Mouse (Mus musculus): ENCODE results near the gene Sik2.

Sik2 gene

DNA sequence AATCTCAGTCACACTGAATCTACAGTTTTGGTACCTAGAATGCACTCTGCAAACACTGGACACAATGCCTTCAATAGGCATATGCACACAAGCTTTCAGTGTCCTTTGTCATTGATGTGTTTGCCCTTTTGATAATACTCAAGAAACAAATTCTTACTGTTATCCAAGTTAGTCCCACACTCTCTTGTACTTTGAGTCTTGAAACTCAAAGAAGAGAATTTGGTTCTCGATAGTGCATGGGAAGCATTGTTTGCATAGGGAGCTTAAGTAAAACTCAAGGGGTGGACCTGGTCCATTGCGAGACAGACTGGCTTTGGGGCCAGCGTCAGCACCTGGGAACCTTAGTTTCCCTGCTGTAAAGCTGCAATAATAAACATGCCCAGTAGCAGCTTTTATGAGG is 90.7 kb downstream of the Sik2 start:
- no peak for DNase-seq (ENCODE audit: low read depth)

DNA sequence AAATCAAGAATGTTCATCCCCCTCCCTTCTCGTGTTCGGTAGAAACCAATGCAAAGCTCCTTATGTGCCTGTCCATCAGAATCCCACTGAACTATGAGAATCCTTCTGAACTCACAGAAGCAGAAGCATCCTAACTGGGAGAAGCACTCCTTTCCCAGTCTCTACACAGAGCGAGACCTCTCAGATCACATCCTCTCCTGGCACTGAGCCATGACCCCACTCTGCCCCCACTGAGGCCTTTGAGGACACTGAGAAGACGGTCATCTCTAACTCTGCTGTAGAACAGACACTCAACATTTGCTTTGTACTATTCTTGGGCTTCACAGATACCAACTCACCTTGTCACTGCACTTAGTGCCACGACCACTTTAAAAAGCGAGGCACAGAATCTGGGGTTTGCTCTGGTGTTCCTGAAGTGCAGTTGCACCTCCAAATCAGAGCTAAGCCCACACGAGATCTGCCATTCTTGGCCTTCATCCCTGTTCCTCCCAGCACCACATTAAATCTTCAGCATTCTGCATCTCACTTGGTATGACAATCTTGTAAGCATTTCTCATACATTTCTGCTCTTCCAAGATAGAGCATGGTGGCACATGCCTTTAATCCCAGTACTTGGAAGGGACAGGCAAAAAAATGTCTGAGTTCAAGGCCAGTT is 96.9 kb downstream of the Sik2 start:
- no peak for DNase-seq (ENCODE audit: low read depth)

- no peak for DNase-seq (ENCODE audit: low read depth)
These were observed 103.6 kb downstream of the Sik2 start for GRCm38 (mm10) chr9:50905321-50905720.

DNA sequence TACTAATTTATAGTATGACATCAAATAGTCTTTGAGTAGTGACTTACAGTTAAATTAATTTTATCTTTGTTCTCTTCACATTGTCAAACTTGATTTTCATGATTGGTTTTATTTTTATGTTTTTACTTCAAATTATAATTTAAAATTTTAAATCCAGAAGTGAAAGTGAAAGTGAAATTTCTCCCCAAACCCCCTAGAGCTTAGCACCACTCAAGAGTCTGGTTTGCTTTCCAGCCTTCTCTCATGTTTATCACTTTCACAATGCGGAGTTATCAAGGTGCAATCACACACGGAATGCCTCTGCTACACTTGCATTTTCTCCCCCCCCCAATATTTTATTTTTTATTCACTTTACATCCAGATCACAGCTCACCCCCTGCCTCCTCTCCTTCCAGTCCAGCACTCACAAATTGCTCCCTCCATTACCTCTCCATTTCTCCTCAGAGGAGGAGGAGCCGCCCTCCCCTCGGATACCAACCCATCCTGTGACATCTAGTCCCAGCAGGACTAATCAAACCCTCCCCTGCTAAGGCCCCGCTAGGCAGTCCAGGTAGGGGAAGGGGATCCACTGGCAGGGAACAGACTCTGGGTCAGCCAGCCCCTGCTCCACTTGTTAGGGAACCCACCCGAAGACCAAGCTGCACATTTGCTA is 104.6 kb downstream of the Sik2 start:
- DNase-seq (ENCODE audit: low read depth): no peak

GRCm38 (mm10) chr9:50900026-50900920 is 108.6 kb downstream of the Sik2 start:
- DNase-seq (ENCODE audit: low read depth): no peak

GRCm38 (mm10) chr9:50893665-50894064 is 115.2 kb downstream of the Sik2 start:
- DNase-seq (ENCODE audit: low read depth): no peak

GRCm38 (mm10) chr9:50890494-50891090 is 118.3 kb downstream of the Sik2 start:
- DNase-seq (ENCODE audit: low read depth): no peak

- no peak for DNase-seq (ENCODE audit: low read depth)
These were observed 118.9 kb downstream of the Sik2 start for GRCm38 (mm10) chr9:50889964-50890363.

DNA sequence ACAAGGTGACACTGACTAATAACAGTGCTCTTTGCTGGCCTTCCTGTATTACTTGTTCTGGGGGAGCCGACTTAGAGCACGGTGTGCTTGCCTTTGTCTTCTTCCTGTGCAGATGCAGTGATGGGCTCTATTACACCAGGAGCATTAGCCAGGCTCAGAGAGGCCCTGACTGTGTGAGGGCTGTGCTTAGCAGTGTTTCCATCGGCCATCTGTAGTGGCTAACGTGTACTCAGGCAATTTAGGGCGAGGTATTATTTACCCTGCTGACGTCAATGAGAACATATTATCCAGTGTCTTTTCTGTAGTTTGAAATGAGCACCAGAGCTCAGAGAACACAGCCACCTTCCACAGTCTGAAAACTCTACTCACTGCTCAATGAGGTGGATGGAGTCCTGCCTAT is 119.7 kb downstream of the Sik2 start:
- DNase-seq (ENCODE audit: low read depth): no peak

DNA sequence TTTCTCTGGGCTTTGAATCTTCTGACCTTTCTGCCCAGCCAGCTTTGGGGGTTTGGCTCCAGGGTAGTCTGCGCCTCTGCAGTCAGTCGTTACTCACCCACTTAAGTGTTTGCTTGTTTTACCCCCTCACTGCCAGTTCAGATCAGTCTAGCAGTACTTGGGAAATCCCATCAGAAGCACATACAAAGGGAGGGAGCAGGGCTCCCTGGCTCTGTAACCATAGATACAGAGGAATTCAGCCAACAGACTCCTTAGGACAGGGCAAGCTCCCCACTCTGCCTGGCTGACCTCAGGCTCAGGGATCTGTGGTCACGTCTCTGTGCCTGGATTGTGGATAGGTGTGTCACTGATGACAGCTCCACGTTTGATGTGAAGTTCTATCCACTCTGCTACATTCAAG is 121.5 kb downstream of the Sik2 start:
- no peak for DNase-seq (ENCODE audit: low read depth)

DNA sequence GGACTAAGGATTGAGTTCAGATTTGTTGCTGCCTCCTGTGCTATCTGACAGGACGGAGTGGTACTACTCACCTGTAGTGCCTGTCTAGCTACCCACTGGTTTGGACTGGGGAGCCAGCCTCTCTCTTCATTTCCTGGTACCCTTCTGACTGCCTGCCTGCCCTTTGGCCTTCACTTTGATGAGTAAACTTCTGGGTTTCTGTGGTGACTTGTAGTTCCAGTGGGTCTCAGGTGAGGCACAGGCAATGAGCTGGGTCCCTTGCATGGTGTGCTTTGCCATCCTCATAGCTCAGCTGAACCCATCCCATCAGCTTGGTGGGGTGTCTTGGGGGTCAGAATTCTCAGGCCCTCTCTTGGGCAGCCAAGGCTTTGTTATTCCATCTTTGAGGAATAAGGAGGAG is 122.0 kb downstream of the Sik2 start:
- DNase-seq (ENCODE audit: low read depth): no peak

- DNase-seq (ENCODE audit: low read depth): no peak
These were observed 123.3 kb downstream of the Sik2 start for GRCm38 (mm10) chr9:50885600-50885987.

- DNase-seq (ENCODE audit: low read depth): no peak
These were observed 123.9 kb downstream of the Sik2 start for GRCm38 (mm10) chr9:50884741-50885599.

DNA sequence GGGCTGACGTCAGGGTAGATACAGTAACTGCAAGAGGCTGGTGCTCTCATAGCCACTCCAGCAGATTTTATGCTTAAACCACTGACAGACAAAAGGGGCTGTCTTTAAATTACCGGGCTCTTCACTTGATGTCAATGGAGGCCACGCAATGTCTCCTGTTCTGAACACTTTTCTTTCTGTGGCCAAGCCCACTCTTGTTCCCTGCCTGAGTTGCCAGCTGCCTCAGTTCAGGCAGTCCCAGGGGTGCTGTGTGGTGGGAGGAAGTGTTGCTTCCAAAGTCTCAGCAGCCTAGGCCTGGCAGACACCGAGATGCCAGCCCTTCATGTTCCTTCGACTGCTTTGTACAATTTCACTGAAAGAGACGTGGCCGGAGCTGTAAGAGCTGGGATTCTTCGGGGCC is 124.8 kb downstream of the Sik2 start:
- DNase-seq (ENCODE audit: low read depth): no peak

DNA sequence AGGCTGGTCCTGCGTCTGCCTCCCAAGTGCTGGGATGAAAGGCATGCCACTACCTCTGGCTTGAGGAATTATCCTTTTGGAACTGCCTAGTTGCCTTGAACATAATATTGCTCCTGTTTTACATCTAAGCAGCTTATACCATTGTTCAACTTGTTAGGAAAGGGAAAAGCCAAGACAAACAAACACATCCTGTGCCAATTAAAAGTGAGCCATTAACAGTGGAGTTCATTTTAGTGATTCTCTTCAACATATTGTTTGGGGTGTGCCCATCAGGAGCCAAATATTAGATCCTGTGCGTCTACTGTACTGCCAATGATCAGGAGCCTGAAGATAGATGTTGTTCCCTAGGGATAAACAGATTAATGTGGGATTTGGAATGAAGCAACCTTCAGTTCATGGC is 126.7 kb downstream of the Sik2 start:
- no peak for DNase-seq (ENCODE audit: low read depth)

DNA sequence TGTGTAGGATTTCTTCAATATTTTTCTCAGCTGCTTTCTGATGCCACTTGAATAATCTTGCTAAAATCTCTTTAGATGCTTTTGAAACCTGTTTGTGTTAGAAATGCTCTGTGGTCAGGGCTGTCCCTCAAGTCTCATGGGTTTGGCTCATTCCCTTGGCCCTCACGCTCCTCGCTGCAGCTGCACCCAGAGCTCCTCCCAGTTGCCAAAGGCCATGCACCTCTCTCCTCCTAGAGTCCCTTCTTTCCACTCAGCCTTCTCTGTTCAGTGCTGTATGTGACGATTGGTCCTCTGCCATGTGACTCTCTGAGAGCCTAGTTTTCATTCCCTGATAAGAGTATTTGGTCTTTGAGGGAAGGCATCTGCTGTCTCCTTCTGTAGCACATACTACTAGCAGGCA is 131.4 kb downstream of the Sik2 start:
- DNase-seq (ENCODE audit: low read depth): no peak

DNA sequence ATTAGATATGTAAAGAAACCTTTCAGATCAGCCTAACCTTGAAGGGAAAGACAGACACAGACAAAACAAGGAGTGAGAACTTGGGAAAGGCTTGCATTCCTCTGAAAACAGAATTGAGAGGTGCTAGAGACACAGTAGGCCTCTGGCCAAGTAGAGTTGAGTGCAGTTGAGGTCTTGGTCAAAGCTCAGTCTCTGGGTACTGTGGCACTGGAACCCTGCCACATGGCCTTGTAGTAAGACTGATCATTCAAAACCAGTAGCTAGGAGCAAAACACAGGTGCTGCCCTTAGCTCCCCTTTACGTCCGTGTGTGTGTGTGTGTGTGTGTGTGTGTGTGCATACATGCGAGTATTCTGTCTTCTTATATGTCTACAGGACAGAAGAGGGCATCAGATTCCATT is 132.6 kb downstream of the Sik2 start:
- no peak for DNase-seq (ENCODE audit: low read depth)

GRCm38 (mm10) chr9:50875470-50875869 is 133.4 kb downstream of the Sik2 start:
- no peak for DNase-seq (ENCODE audit: low read depth)

DNA sequence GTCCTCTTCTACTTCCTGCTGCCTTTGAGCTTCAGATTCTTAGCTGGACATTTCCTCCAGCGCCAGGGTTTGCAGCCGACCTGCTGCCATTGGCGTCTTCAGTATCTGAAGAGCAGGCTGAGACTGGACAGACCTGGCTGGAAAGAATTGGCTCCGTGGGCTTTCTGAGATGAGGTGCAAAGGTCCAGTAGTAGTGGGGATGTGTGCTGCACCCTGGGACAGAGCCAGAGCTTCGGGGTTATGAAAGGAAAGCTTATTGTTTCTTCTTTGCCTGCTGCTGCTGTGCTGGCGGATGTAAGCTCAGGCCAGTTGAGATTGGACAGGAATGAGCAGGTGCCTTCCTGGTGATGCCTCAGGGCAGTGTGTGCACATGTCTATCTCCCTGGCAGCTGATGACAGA is 134.8 kb downstream of the Sik2 start:
- no peak for DNase-seq (ENCODE audit: low read depth)

- DNase-seq (ENCODE audit: low read depth): no peak
These were observed 135.7 kb downstream of the Sik2 start for GRCm38 (mm10) chr9:50873210-50873609.

DNA sequence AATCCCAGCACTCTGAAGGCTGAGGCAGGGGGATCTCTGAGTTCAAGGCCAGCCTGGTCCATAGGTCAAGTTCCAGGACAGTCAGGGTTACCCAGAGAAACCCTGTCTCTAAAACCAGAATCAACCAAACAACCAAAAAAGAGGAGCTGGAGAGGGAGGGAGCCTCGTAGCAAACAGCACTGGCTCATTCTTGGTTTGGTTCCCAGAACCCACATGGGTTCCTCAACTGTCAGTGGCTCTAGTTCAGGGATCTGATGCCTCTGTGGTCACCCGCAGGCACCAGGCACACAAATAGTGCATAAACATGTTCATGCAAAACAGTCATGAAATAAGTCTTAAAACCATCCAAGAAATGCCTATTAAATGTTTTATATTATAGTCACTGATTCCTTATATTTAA is 140.7 kb downstream of the Sik2 start:
- no peak for DNase-seq (ENCODE audit: low read depth)

DNA sequence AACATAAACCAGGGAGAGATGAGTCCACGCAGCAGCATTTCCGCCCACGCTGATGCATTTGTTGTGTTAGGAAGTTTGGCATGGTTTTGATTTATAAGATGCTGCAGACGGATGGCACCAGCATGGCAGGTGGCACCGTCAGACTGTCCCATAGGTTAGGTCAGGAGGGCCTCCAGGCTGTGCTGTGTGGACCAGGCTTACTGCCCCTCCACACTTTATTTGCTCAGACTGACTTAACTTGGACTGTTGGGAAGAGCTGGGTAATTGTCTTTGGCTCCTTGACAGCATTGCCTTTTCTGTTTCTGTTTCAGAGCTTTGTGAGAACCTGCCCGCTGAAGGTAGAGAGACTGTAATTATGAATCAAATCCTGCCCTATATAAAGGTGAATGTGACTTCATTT is 141.9 kb downstream of the Sik2 start:
- no peak for DNase-seq (ENCODE audit: low read depth)
